ENCODE assay signal across 12 mouse cellular contexts in the genomic region with DNA sequence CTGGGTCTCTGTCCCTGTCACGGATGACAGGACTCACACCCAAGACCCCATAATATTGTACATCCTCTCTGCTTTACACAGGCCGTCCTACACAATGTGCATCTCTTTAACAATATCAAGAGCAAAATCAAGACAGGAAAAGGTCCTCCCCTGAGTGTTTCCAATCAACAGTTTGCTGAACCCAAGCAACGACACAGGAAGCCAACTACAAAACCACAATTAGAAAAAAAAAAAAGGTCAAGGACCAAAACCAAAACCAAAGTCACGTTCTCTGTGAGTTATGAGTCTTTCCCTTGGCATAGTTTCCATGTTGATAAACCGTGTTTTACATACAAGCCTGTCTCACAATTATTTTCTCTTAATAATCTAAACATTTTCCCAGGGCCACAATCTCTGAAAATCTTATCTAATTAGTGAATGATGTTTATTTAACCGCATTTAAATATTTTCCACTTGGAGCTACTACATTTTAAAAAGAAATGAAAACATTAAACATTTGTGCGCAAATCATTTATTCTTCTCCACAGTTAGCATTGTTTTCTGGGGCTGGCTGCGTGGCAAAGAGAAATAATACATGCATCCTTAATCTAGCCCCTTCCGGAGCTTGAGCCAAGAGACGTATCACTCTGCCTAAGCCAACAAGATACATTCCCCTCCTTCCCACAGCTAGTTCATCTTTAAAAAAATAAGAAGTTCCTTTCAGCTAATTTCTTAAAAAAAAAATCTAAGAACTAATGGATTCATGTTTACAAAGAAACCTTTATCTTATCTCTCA. TPM values are rescaled to one million over a fixed set of nuclear protein-coding genes. Genes with fewer than 3 reads are reported as not detected.
A peak's percentile ranks its signal among the peaks of the same experiment; 100 is the strongest.
DNase-seq lines count a peak whose midpoint lies in the region; ATAC-seq and TF ChIP-seq lines count a peak whose summit lies in the region.
"Had no signal": no experiment of that assay in that cellular context is flagged by ENCODE, and none has a peak within 500 bp of the region (broad histone marks: within the 10 kb centered on the region; RNA-seq: fewer than 3 reads in every experiment).

No protein-coding gene starts in this region.

- H3K9me3 ChIP-seq in heart, embryonic 12.5 days (replicated peaks), result no peaks in the 10 kb centered on the region
- no peaks in the 10 kb centered on the region for H3K9me3 ChIP-seq in lung, embryonic 16.5 days (ENCODE audit: control insufficient read depth, low read length)
- H3K9me3 ChIP-seq in midbrain, embryonic 16.5 days (replicated peaks; ENCODE audit: control insufficient read depth, low read length, poor library complexity, severe bottlenecking), result no peaks in the 10 kb centered on the region
- H3K9me3 ChIP-seq: hindbrain, embryonic 12.5 days had no signal

- H3K4me2 ChIP-seq in heart, embryonic 12.5 days, result no peak overlapping the region
- H3K4me2 ChIP-seq in lung, embryonic 16.5 days (ENCODE audit: low read depth, low read length), result peak overlapping the region; percentile 2; the same call in 1 of the 2 replicates
- H3K4me2 ChIP-seq in midbrain, embryonic 16.5 days (ENCODE audit: low read length), result no peak overlapping the region
- H3K4me2 ChIP-seq: hindbrain, embryonic 12.5 days had no signal

- no peak for ATAC-seq in heart, embryonic 12.5 days (ENCODE audit: insufficient number of reproducible peaks, low FRiP score)
- no peak for ATAC-seq in lung, embryonic 16.5 days (ENCODE audit: low read depth)
- peak; percentile 34 for ATAC-seq in granulocyte monocyte progenitor cell, adult 5-6 weeks (replicated peaks; ENCODE audit: poor library complexity, severe bottlenecking)
- ATAC-seq in megakaryocyte progenitor cell, adult 5-6 weeks (replicated peaks; ENCODE audit: poor library complexity), result peak; percentile 34
- ATAC-seq in midbrain, embryonic 16.5 days, result no peak

- H3K36me3 ChIP-seq in heart, embryonic 12.5 days, result no peaks in the 10 kb centered on the region
- peaks cover 10% of the 10 kb centered on the region; the same call in 1 of the 2 replicates for H3K36me3 ChIP-seq in lung, embryonic 16.5 days (ENCODE audit: control insufficient read depth, insufficient read depth, low read length)
- peaks cover 3% of the 10 kb centered on the region; the same call in 1 of the 2 replicates for H3K36me3 ChIP-seq in midbrain, embryonic 16.5 days (ENCODE audit: control insufficient read depth, insufficient read depth, low read length)

- H3K27ac ChIP-seq in heart, embryonic 12.5 days (ENCODE audit: poor library complexity, severe bottlenecking), result no peak overlapping the region
- peak overlapping the region; percentile 87 for H3K27ac ChIP-seq in lung, embryonic 16.5 days (ENCODE audit: low read length)
- H3K27ac ChIP-seq in midbrain, embryonic 16.5 days (ENCODE audit: low read length), result no peak overlapping the region
- H3K27ac ChIP-seq: hindbrain, embryonic 12.5 days had no signal

- WGBS in heart, embryonic 12.5 days, result 50% methylated on average over 10 of the region's 10 CpGs
- 37% methylated on average over 10 of the region's 10 CpGs for WGBS in lung, embryonic 16.5 days
- 44% methylated on average over 10 of the region's 10 CpGs for WGBS in lung, adult 2 months
- WGBS in midbrain, embryonic 16.5 days, result 87% methylated on average over 10 of the region's 10 CpGs

- DNase-seq in heart, adult 8-10 months (ENCODE audit: low spot score), result peak; percentile 63
- DNase-seq in lung, adult 2 months, result no peak
- DNase-seq in layer of hippocampus, adult 8-10 months (ENCODE audit: low spot score in 2 of 2), result no peak
- DNase-seq: cerebellum, adult 9-11 months; right cerebral cortex, adult 18-20 months; thymus, adult 18-20 months had no signal

- no peak for TF ChIP-seq CTCF in lung, adult 2 months (IDR thresholded peaks at IDR 0.05; ENCODE audit: insufficient read depth, low read length)

- no peak overlapping the region for H3K9ac ChIP-seq in heart, embryonic 12.5 days
- H3K9ac ChIP-seq in lung, embryonic 16.5 days (ENCODE audit: low read length), result no peak overlapping the region
- no peak overlapping the region for H3K9ac ChIP-seq in midbrain, embryonic 16.5 days (ENCODE audit: low read depth, low read length)
- H3K9ac ChIP-seq: hindbrain, embryonic 12.5 days had no signal

- H3K27me3 ChIP-seq in heart, embryonic 12.5 days (replicated peaks), result no peaks in the 10 kb centered on the region
- no peaks in the 10 kb centered on the region for H3K27me3 ChIP-seq in lung, embryonic 16.5 days (ENCODE audit: control insufficient read depth, insufficient read depth, low read depth, low read length)
- no peaks in the 10 kb centered on the region for H3K27me3 ChIP-seq in midbrain, embryonic 16.5 days (ENCODE audit: control insufficient read depth, insufficient read depth, low read depth, low read length)
- H3K27me3 ChIP-seq: hindbrain, embryonic 12.5 days had no signal

- H3K4me1 ChIP-seq in heart, embryonic 12.5 days (replicated peaks), result peaks cover 43% of the 10 kb centered on the region
- H3K4me1 ChIP-seq in lung, embryonic 16.5 days (replicated peaks; ENCODE audit: control insufficient read depth, insufficient read depth, low read length), result peaks cover 61% of the 10 kb centered on the region
- H3K4me1 ChIP-seq in lung, adult 2 months (ENCODE audit: control insufficient read depth, insufficient read depth, low read length), result peaks cover 35% of the 10 kb centered on the region
- H3K4me1 ChIP-seq in midbrain, embryonic 16.5 days (ENCODE audit: control insufficient read depth, insufficient read depth, low read length), result peaks cover 5% of the 10 kb centered on the region

- H3K4me3 ChIP-seq in heart, embryonic 12.5 days, result no peak overlapping the region
- H3K4me3 ChIP-seq in lung, embryonic 16.5 days (ENCODE audit: low read length), result no peak overlapping the region
- no peak overlapping the region for H3K4me3 ChIP-seq in lung, adult 2 months (replicated peaks; ENCODE audit: extremely low read depth, low read depth, low read length)
- H3K4me3 ChIP-seq in midbrain, embryonic 16.5 days (ENCODE audit: low read depth, low read length), result no peak overlapping the region
- H3K4me3 ChIP-seq: hindbrain, embryonic 12.5 days had no signal

- no peak for TF ChIP-seq POLR2A in lung, adult 2 months (IDR thresholded peaks at IDR 0.05; ENCODE audit: borderline replicate concordance, extremely low read depth, low read depth, low read length)

RNA-seq across cellular contexts. Expression of a gene that starts 13.2 kb away (rescaled TPM):
- total RNA-seq in heart, adult 8-10 months (2022), result 10 to 100 TPM in 2 of 4 experiments, 1 to 10 TPM in 2; 4.8 to 11.7 (median 8.9) TPM
- polyA plus RNA-seq in heart, embryonic 12.5 days (2016; fragmentation: Nextera tagmentation; extraction: Ambion mirVana), result 10.0 and 11.3 TPM in 2 replicates
- polyA plus RNA-seq in lung, embryonic 16.5 days (2015; fragmentation: Nextera tagmentation; extraction: Ambion mirVana), result 49.5 and 51.3 TPM in 2 replicates
- polyA plus RNA-seq in lung, adult 2 months (2012; rRNA removed), result 76.2 and 128 TPM in 2 replicates
- 26.1 and 33.5 TPM in 2 replicates for total RNA-seq in granulocyte monocyte progenitor cell, adult 5-6 weeks (2014; fragmentation: Nextera tagmentation)
- total RNA-seq in granulocyte monocyte progenitor cell, adult 5-6 weeks (2017), result 13.5 and 13.6 TPM in 2 replicates
- total RNA-seq in megakaryocyte progenitor cell, adult 5-6 weeks (2015), result 17.4 and 19.1 TPM in 2 replicates
- 15.1 and 16.8 TPM in 2 replicates for total RNA-seq in megakaryocyte progenitor cell, adult 5-6 weeks (2017)
- 25.7 and 28.1 TPM in 2 replicates for polyA plus RNA-seq in midbrain, embryonic 16.5 days (2015; fragmentation: Nextera tagmentation; extraction: Ambion mirVana)
- 10 to 100 TPM; 20.4 to 28.1 (median 25.5) TPM for total RNA-seq in layer of hippocampus, adult 8-10 months (2022)

RNA-seq across cellular contexts. Expression of a gene that starts 54.4 kb away (rescaled TPM):
- total RNA-seq in heart, adult 8-10 months (2022), result 1 to 10 TPM; 4.0 to 7.3 (median 5.7) TPM
- 1.2 and 1.5 TPM in 2 replicates for polyA plus RNA-seq in heart, embryonic 12.5 days (2016; fragmentation: Nextera tagmentation; extraction: Ambion mirVana)
- 0.84 and 1.3 TPM in 2 replicates for polyA plus RNA-seq in lung, embryonic 16.5 days (2015; fragmentation: Nextera tagmentation; extraction: Ambion mirVana)
- 1.4 and 1.8 TPM in 2 replicates for polyA plus RNA-seq in lung, adult 2 months (2012; rRNA removed)
- total RNA-seq in granulocyte monocyte progenitor cell, adult 5-6 weeks (2014; fragmentation: Nextera tagmentation), result not detected in 2 replicates
- total RNA-seq in granulocyte monocyte progenitor cell, adult 5-6 weeks (2017), result 0.78 TPM in 1 of 2 replicates, not detected in the other
- 0.96 and 1.3 TPM in 2 replicates for total RNA-seq in megakaryocyte progenitor cell, adult 5-6 weeks (2015)
- 0.87 and 1.0 TPM in 2 replicates for total RNA-seq in megakaryocyte progenitor cell, adult 5-6 weeks (2017)
- polyA plus RNA-seq in midbrain, embryonic 16.5 days (2015; fragmentation: Nextera tagmentation; extraction: Ambion mirVana), result 0.40 and 0.54 TPM in 2 replicates
- total RNA-seq in layer of hippocampus, adult 8-10 months (2022), result 1 to 10 TPM in 2 of 4 experiments, under 1 TPM in 2; 0.35 to 3.1 (median 0.83) TPM

Comparison
In these comparisons a context has a peak if more than half of its experiments do, and no peak if none do; other contexts are left out.
1. ATAC-seq: peak in granulocyte monocyte progenitor cell, adult 5-6 weeks (single experiment) and megakaryocyte progenitor cell, adult 5-6 weeks (single experiment); none in heart, embryonic 12.5 days (single experiment), lung, embryonic 16.5 days (single experiment) and midbrain, embryonic 16.5 days (single experiment).